Mouse (Mus musculus) Patski (cell line): ENCODE results near the gene Hcn3. TPM values are rescaled to one million over a fixed set of nuclear protein-coding genes. Genes with fewer than 3 reads are reported as not detected.

Experiments
- ATAC-seq: fragments of 100-300 bp; one replicate; pipeline ENCODE4 v1.8.0; 2021
- CTCF ChIA-PET: fragments of 350-600 bp; sonication (Branson Sonifier 250); formaldehyde crosslinking; loops from one replicate; lab custom pipeline; 2022; ENCODE audit warnings: inconsistent platforms; lab: Charles Lee
- POLR2A ChIA-PET: fragments of 350-600 bp; sonication (Branson Sonifier 250); formaldehyde crosslinking; loops from one replicate; lab custom pipeline; 2022; ENCODE audit warnings: antibody characterized with exemption, inconsistent platforms; lab: Charles Lee
- DNase-seq: peaks from one replicate; pipeline ENCODE4 v3.0.0-alpha.2; 2011; ENCODE audit warnings: low read depth, low spot score
- H3K27me3 ChIP-seq: fragments of 371-371 bp; one replicate; pipeline ENCODE4 v1.5.1; 2021
- CTCF ChIP-seq: fragments of 100-300 bp; IDR thresholded peaks from one replicate; pipeline ENCODE4 v1.5.1; 2021
- in situ Hi-C: fragments of 300-500 bp; cut with MboI; formaldehyde crosslinking; loops from 3 replicates; pipeline ENCODE4 v1.11.1; 2018; ENCODE audit warnings: low pct_unique_long_range_greater_than_20kb, mixed read lengths
- polyA plus RNA-seq: library from polyadenylated mRNA; unstranded; gene quantifications from one replicate; pipeline ENCODE4 v1.2.3, GENCODE M21; 2021

Hcn3 gene
- polyA plus RNA-seq, 1 experiment from 2014 or later, result 6.2 TPM

DNA sequence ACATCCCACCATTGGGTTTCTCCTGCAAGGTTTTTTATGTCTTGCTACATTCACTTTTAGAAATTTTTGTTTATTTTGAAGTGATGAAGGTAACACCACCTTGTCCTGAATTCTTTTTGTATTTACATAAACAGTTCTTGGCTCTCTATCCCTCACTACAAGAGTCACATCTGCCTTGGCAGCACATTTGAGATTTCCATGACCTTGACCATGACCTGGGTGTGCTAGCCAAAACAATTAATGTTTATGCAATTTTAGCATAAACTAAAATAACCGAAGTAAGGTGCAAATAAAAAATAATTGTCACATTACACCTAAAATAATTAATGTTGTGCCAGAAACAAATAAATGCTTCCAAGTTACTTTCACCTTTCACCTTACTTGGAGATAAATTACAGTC is 51.9 kb downstream of the Hcn3 start:
- ChIA-PET CTCF (interaction anchor here (1.1 to 1.2 kb wide), 2 partner anchors 45 to 52 kb away, joined by 3 read pairs; partner anchors contain the start of gene Hcn3), POLR2A (no interaction called here)
- DNase-seq, result no peak
- in situ Hi-C loops, result no loop called here
- no peak for TF ChIP-seq CTCF
- H3K27me3 ChIP-seq, result no peaks in the 10 kb centered on the region
- no peak for ATAC-seq

DNA sequence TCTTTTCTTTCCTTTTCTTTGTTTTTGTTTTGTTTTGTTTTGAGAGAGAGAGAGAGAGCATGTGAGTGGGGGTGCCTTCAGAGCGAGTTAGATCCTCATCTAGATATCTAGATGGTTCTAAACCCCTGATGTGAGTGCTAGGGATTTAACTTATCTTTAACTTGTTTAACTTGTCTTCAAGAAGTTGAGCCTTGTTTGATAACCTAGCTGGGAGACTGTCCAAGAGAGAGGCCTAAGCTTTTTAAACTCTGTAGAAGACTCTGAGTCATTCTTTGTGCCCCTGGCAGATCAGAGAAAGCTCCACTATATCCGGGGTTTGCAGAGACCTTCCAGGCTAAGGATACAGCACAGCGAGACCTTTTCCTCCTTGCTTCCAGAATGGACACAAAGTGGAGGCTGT is 52.5 kb downstream of the Hcn3 start:
- ATAC-seq, result no peak

DNA sequence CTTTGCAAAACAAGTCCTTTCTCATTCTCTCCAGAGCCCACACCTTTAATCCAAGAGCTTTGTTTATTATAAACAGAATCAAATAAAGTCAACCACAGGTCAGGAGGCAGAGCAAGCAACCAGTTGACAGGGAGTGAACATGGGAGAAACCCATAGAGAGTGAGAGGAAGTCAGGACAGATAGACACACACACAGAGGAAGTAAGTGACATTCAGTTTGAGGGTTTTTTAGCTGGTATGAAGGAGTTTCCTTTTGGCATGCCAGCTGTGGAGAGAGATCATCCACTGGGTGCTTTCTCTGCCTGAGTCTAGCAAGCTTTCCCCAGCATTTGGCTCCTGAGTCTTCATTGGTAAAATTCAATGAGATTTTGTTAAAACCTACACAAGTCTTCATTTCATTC is 53.1 kb downstream of the Hcn3 start:
- no peak for TF ChIP-seq CTCF
- no peaks in the 10 kb centered on the region for H3K27me3 ChIP-seq
- no peak for ATAC-seq
- ChIA-PET POLR2A (no interaction called here), CTCF (interaction anchor here (0.8 to 1.6 kb wide), 3 partner anchors 9 to 89 kb away, joined by 3 to 4 read pairs (median 3); no protein-coding TSS in a partner anchor)
- in situ Hi-C loops, result no loop called here
- no peak for DNase-seq

More for the DNA sequence above, 52.5 kb downstream of the Hcn3 start:
- POLR2A ChIA-PET, result no interaction called here
- in situ Hi-C loops, result no loop called here
- no peak for TF ChIP-seq CTCF
- H3K27me3 ChIP-seq, result no peaks in the 10 kb centered on the region
- CTCF ChIA-PET, result interaction anchor here (0.8 to 1.6 kb wide), 5 partner anchors 10 to 89 kb away, joined by 3 to 4 read pairs (median 3); partner anchors contain the start of gene Hcn3
- DNase-seq, result no peak

DNA sequence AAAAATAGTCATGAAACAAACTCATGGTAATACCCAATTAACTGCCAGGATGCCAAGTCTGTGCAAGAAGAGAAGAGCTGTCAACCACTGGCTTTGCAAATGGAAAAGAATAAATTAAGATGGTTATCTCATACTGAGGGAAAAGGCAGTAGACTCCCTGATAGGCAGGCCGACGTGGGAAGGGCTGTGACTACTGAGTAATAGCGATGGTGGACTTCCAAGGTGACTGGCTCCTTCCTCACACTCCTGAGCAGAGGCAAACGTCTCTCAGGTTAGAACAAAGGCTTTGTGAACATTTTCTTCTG is 56.8 kb downstream of the Hcn3 start:
- in situ Hi-C loops, result no loop called here
- POLR2A ChIA-PET, result no interaction called here
- CTCF ChIA-PET, result interaction anchor here (1.5 kb wide), 1 partner anchor 10 kb away, joined by 3 read pairs; no protein-coding TSS in a partner anchor
- TF ChIP-seq CTCF, result no peak
- no peaks in the 10 kb centered on the region for H3K27me3 ChIP-seq
- ATAC-seq (no peak), DNase-seq (no peak)

DNA sequence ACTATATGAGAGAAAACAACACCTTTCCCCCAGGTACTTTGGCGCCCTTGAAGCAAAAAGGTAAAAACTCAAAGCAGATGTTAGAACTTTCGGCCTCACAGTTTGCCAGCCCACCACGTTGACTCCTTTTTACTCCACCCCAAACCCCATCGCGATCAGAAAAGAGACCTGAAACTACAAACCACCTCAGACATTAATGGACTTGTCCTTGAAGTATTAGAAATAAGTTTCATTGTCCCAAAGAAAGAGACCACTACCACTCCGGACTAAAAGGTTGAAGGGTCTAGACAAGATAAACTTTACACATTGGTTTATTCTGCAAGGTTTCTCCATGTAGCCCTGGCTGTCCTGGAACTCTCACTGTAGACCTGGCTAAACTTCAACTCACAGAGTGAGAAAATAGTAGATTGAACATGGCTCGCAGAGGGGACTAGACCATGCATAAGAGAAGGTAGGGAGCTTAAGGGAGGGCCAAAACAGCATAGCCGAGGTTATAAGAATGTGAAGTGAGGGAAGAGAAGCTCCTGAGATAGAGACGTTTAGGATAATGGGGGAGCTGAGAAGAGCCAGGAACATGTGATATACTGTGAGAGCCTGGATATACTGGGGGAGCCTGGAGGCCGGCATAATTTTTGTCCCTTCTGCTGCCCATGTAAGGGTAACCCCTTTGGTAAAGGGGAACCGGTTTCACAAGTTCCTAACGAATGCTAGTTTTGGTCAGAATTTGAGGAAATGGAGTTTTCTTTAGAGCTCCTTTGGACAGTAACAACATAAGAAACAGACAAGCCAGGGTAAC is 57.3 kb downstream of the Hcn3 start:
- no peak for DNase-seq
- no peaks in the 10 kb centered on the region for H3K27me3 ChIP-seq
- POLR2A ChIA-PET, result interaction anchor here (1.7 kb wide), 1 partner anchor 11 kb away, joined by 5 read pairs; no protein-coding TSS in a partner anchor
- in situ Hi-C loops, result no loop called here
- TF ChIP-seq CTCF, result no peak
- no peak for ATAC-seq
- CTCF ChIA-PET, result interaction anchor here (1.5 to 1.7 kb wide), 2 partner anchors 10 to 12 kb away, joined by 3 to 6 read pairs; no protein-coding TSS in a partner anchor

DNA sequence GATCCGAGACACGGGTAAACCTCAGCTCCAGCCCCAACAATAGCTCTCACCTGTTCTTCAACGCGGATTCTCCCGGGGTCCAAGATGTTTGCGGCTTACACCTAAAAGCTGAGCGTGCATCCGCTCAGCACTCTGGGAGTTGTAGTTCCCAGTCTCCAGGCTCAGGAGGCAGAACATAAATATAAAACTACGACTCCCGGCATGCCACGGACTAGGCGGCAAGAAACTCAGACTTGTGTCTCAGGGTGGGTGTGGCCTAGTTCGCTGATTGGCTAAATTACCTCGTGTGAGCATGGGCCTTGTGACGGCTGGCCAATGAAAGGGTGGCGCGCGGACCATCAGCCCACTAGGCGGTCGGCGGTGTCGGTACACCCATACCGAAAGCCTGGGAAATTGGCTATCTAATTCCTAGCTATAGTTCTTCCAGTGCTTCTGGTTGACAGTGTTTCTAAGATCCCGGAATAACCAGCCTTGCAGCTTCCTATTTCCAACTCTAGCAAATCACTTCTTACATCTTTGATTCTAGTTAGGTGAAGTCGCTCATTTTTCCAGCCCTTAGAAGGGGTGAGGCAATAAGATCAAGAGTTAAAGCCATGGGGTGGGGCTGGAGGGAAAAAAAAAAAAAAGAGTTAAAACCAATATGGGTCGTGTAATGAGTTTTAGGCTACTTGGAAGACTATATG is 58.0 kb downstream of the Hcn3 start, which contains the start of gene Fdps:
Fdps (minus strand) TSS at position 148 of the 683 bp plus-strand sequence.
- ATAC-seq (peak; percentile 92), DNase-seq (peak; percentile 100)
- TF ChIP-seq CTCF, result no peak
- in situ Hi-C loops, result no loop called here
- CTCF ChIA-PET, result interaction anchor here (1.3 to 1.7 kb wide), 3 partner anchors 13 to 126 kb away, joined by 3 to 6 read pairs (median 4); partner anchors contain the start of gene Mtx1
- POLR2A ChIA-PET, result interaction anchor here (0.6 to 1.7 kb wide), 4 partner anchors 10 to 176 kb away, joined by 3 to 5 read pairs (median 4); partner anchors contain the start of gene Thbs3
- no peaks in the 10 kb centered on the region for H3K27me3 ChIP-seq

DNA sequence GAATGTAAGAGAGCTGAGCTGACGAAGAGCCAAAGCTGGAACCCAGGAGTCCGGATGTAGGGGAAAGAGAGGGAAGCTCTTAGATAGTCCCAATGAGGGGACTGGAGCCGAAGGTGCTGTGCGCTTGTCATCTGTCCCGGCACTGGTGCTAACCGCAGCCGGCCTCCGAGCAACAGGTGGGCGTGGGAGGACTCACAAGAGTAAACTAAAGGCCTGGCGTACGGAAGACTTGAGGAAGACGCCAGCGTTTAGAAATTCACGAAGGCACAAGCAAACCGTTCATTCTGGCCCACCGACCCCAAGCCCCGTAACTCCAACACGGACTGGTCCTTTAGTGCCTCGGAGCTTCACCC is 58.6 kb downstream of the Hcn3 start:
- ChIA-PET CTCF (interaction anchor here (1.3 to 1.7 kb wide), 3 partner anchors 14 to 126 kb away, joined by 3 to 6 read pairs (median 4); partner anchors contain the start of gene Mtx1), POLR2A (interaction anchor here (1.2 to 1.7 kb wide), 4 partner anchors 8 to 176 kb away, joined by 3 to 5 read pairs (median 4); partner anchors contain the start of gene Thbs3)
- no peak for TF ChIP-seq CTCF
- in situ Hi-C loops, result no loop called here
- DNase-seq (no peak), ATAC-seq (peak; percentile 4)
- H3K27me3 ChIP-seq, result no peaks in the 10 kb centered on the region

DNA sequence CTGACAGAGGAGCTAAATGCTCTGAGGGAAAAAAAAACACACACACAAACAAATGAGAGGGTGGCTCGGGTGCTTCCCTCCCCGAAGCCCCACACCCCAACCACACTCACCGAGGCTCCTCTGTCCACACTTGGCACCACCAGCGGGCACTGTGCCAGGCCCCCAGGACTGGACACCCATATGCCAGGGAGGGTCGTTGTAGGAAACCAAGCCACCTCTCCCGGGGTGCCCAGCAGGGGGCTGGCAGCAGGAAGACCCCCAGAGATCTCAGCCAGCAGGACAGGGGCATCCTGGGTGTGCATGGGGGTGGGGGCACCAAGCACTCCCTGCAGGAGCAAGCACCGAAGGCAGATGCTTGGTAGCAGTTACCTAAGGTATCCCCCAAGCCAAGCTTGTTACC is 59.2 kb downstream of the Hcn3 start, which contains the start of gene Gm43738:
Gm43738 (minus strand) TSS at position 289 of the 400 bp plus-strand sequence.
- ChIA-PET POLR2A (interaction anchor here (1.2 to 1.7 kb wide), 5 partner anchors 9 to 177 kb away, joined by 3 to 5 read pairs (median 4); partner anchors contain the start of gene Thbs3), CTCF (interaction anchor here (1.3 to 1.4 kb wide), 2 partner anchors 27 to 127 kb away, joined by 3 to 4 read pairs; partner anchors contain the start of gene Mtx1)
- in situ Hi-C loops, result no loop called here
- TF ChIP-seq CTCF, result no peak
- no peak for DNase-seq
- H3K27me3 ChIP-seq, result no peaks in the 10 kb centered on the region
- no peak for ATAC-seq

Other genes starting within 250 kb of the Hcn3 start
- gene Msto1, start 246.2 kb downstream of the Hcn3 start, polyA plus RNA-seq, result 90.3 TPM
- 38.4 TPM for gene Ash1l, start 209.6 kb downstream of the Hcn3 start, polyA plus RNA-seq
- 160 TPM for gene Dap3, start 209.0 kb downstream of the Hcn3 start, polyA plus RNA-seq
- gene Rusc1, start 66.9 kb downstream of the Hcn3 start, polyA plus RNA-seq, result 55.6 TPM
- gene Gm43738, start 59.1 kb downstream of the Hcn3 start, polyA plus RNA-seq, result 0.19 TPM
- 191 TPM for gene Fdps, start 58.2 kb downstream of the Hcn3 start, polyA plus RNA-seq
- 22.0 TPM for gene Pklr, start 24.1 kb downstream of the Hcn3 start, polyA plus RNA-seq
- 74.8 TPM for gene Clk2, start 4.6 kb upstream of the Hcn3 start, polyA plus RNA-seq
- gene Scamp3, start 17.3 kb upstream of the Hcn3 start, polyA plus RNA-seq, result 175 TPM
- gene Fam189b, start 22.9 kb upstream of the Hcn3 start, polyA plus RNA-seq, result 37.6 TPM
- gene Gba, start 42.7 kb upstream of the Hcn3 start, polyA plus RNA-seq, result 141 TPM
- 86.6 TPM for gene Thbs3, start 55.0 kb upstream of the Hcn3 start, polyA plus RNA-seq
- gene Mtx1, start 66.9 kb upstream of the Hcn3 start, polyA plus RNA-seq, result 215 TPM
- gene Muc1, start 68.9 kb upstream of the Hcn3 start, polyA plus RNA-seq, result 10.3 TPM
- gene Krtcap2, start 85.8 kb upstream of the Hcn3 start, polyA plus RNA-seq, result 236 TPM
- gene Trim46, start 86.1 kb upstream of the Hcn3 start, polyA plus RNA-seq, result 57.5 TPM
- gene Dpm3, start 99.2 kb upstream of the Hcn3 start, polyA plus RNA-seq, result 104 TPM
- gene Slc50a1, start 110.4 kb upstream of the Hcn3 start, polyA plus RNA-seq, result 88.3 TPM
- gene Efna1, start 120.9 kb upstream of the Hcn3 start, polyA plus RNA-seq, result 97.1 TPM
- 9.4 TPM for gene Efna3, start 162.8 kb upstream of the Hcn3 start, polyA plus RNA-seq
- gene Efna4, start 177.8 kb upstream of the Hcn3 start, polyA plus RNA-seq, result 48.7 TPM
- gene Adam15, start 189.8 kb upstream of the Hcn3 start, polyA plus RNA-seq, result 226 TPM
- gene Dcst2, start 201.8 kb upstream of the Hcn3 start, polyA plus RNA-seq, result 0.06 TPM
- gene Dcst1, start 205.1 kb upstream of the Hcn3 start, polyA plus RNA-seq, result 1.3 TPM
- 73.7 TPM for gene Zbtb7b, start 234.6 kb upstream of the Hcn3 start, polyA plus RNA-seq
- not detected for gene Lenep, start 242.6 kb upstream of the Hcn3 start, polyA plus RNA-seq